10 mouse cellular contexts compared by ENCODE assay signal in genomic region chr3:108830493-108830892, GRCm38 (mm10). TPM values are rescaled to one million over a fixed set of nuclear protein-coding genes. Genes with fewer than 3 reads are reported as not detected.
DNase-seq lines count a peak whose midpoint lies in the region; ATAC-seq and TF ChIP-seq lines count a peak whose summit lies in the region.
"Had no signal": no experiment of that assay in that cellular context is flagged by ENCODE, and none has a peak within 500 bp of the region (broad histone marks: within the 10 kb centered on the region; RNA-seq: fewer than 3 reads in every experiment).

No protein-coding gene starts in this region.

- peak; percentile 51; the same call in 1 of the 2 replicates for ATAC-seq in heart, embryonic 12.5 days (ENCODE audit: insufficient number of reproducible peaks, low FRiP score)

- no peak overlapping the region for H3K4me3 ChIP-seq in heart, embryonic 12.5 days
- peak overlapping the region; percentile 61 for H3K4me3 ChIP-seq in gastrocnemius, adult 2 months
- H3K4me3 ChIP-seq: neural tube, embryonic 13.5 days had no signal

- peaks cover 11% of the 10 kb centered on the region for H3K4me1 ChIP-seq in heart, embryonic 12.5 days (replicated peaks)
- H3K4me1 ChIP-seq: neural tube, embryonic 13.5 days had no signal

- intact Hi-C loops in heart, postnatal 25 days (cut with DNase I) = no loop called here
- intact Hi-C loops in gastrocnemius, adult 2 months (cut with DNase I) = no loop called here

- peaks cover 23% of the 10 kb centered on the region for H3K36me3 ChIP-seq in heart, embryonic 12.5 days

- no peak for DNase-seq in heart, postnatal 25 days (ENCODE audit: low spot score)
- peak; percentile 84 for DNase-seq in gastrocnemius, adult 2 months
- peak; percentile 90 for DNase-seq in kidney, adult 9 months
- peak; percentile 45 to 78 for DNase-seq in lung, postnatal 4 days
- no peak for DNase-seq in testis, postnatal 10 days (ENCODE audit: low spot score)
- no peak for DNase-seq in MN1 (ENCODE audit: low spot score)
- no peak for DNase-seq in cerebellum, adult 18-20 months

- H3K9ac ChIP-seq in heart, embryonic 12.5 days = no peak overlapping the region; the same call in 1 of the 2 replicates
- H3K9ac ChIP-seq: neural tube, embryonic 13.5 days had no signal

- no peaks in the 10 kb centered on the region for H3K27me3 ChIP-seq in heart, embryonic 12.5 days (replicated peaks)
- H3K27me3 ChIP-seq: neural tube, embryonic 13.5 days had no signal

- WGBS in heart, embryonic 12.5 days = 65% methylated on average over 11 of the region's 11 CpGs

- H3K27ac ChIP-seq in heart, embryonic 12.5 days (ENCODE audit: poor library complexity, severe bottlenecking) = no peak overlapping the region; the same call in 1 of the 2 replicates
- H3K27ac ChIP-seq in gastrocnemius, adult 2 months = peak overlapping the region; percentile 90
- H3K27ac ChIP-seq: neural tube, embryonic 13.5 days had no signal

- no peaks in the 10 kb centered on the region for H3K9me3 ChIP-seq in heart, embryonic 12.5 days (replicated peaks)
- H3K9me3 ChIP-seq: neural tube, embryonic 13.5 days had no signal

- 0 out of 2 replicates have a peak overlapping the region, but pooled peaks have one; percentile 3 for H3K4me2 ChIP-seq in heart, embryonic 12.5 days
- H3K4me2 ChIP-seq: neural tube, embryonic 13.5 days had no signal

- TF ChIP-seq CTCF in gastrocnemius, adult 2 months (IDR thresholded peaks at IDR 0.05) = no peak

RNA-seq across cellular contexts. Expression of gene Stxbp3, which starts 9.8 kb away (rescaled TPM):
- polyA plus RNA-seq in heart, embryonic 12.5 days (2016; fragmentation: Nextera tagmentation; extraction: Ambion mirVana) = 27.3 and 27.8 TPM in 2 replicates
- total RNA-seq in heart, postnatal 25 days (2021) = 10 to 100 TPM; 23.4 to 23.9 TPM
- total RNA-seq in gastrocnemius, adult 2 months (2021) = 10 to 100 TPM; 30.5 to 40.4 TPM

RNA-seq across cellular contexts. Expression of gene Fndc7, which starts 59.3 kb away (rescaled TPM):
- 0.04 TPM in 1 of 2 replicates, not detected in the other for polyA plus RNA-seq in heart, embryonic 12.5 days (2016; fragmentation: Nextera tagmentation; extraction: Ambion mirVana)
- under 1 TPM in 1 of 2 experiments, not detected in 1; 0.05 TPM for total RNA-seq in heart, postnatal 25 days (2021)
- under 1 TPM in 1 of 2 experiments, not detected in 1; 0.06 TPM for total RNA-seq in gastrocnemius, adult 2 months (2021)
- polyA plus RNA-seq: limb, embryonic 11.5 days; neural tube, embryonic 13.5 days had no signal

Comparison
In these comparisons a context has a peak if more than half of its experiments do, and no peak if none do; other contexts are left out.
1. DNase-seq: peak in gastrocnemius, adult 2 months (single experiment), kidney, adult 9 months (single experiment) and lung, postnatal 4 days (2 of 2); none in heart, postnatal 25 days (single experiment), testis, postnatal 10 days (single experiment), MN1 (single experiment) and cerebellum, adult 18-20 months (0 of 2).